Mouse (Mus musculus) kidney, adult 18-20 months (tissue): ENCODE measurements around the gene Cobll1.

ENCODE experiments used
- DNase-seq: peaks from one replicate; pipeline ENCODE4 v3.0.0; 2021

Gene Cobll1

DNA sequence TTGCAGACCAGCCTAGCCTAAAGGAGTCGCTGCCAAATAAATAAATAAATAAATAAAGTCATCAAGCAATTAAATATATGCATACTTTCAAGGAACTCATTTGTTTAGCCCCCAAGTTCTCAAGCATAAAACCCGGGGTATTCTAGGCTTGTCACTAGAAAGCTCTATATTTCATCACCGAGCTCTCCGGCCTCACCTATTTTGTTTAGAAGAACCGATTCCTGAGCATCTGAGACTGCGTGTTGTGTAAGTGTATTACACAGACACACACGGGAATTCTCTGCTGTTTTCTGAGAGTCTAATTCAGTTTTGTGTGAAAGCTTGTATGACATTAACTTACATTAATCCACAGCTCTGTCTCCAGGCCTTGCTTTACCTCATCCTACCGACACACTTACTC, 2.6 kb downstream of the Cobll1 start:
- no peak for DNase-seq

DNA sequence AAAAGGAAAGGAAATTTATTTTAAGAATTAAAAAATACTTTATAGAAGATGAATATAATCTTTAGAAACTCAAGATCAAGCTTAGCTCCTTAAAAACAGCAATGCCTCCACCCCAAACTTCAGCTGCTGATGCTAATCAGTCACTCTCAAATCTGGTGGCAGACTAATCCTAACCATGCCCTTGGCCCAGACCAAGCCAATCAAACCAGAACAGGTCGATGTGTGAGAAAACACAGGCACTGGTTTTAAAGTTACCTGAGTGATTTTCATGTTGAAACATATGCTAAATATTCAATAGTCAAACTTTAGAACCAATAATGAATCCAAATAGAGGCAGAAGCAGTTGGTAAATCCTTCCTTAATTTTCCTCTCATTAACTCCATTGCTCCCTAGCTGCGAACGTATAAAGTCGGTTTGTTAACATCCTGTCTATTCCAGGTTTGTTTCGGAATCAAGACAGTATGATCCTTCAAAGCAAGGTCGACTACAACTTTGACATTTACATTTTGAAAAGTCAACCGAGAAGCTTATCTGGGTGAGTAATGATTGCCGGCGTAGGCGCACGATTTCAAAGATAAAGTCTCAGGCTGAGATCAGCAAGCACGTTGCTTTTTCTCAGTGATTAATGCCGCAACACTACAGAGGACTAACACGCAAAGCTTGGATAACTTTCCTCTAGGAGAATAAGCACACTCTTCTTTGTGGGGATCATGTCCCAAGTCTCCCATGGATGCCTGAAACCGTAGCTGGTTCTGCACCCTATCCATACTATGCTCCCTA, 6.3 kb downstream of the Cobll1 start:
- peak; percentile 36 for DNase-seq

DNA sequence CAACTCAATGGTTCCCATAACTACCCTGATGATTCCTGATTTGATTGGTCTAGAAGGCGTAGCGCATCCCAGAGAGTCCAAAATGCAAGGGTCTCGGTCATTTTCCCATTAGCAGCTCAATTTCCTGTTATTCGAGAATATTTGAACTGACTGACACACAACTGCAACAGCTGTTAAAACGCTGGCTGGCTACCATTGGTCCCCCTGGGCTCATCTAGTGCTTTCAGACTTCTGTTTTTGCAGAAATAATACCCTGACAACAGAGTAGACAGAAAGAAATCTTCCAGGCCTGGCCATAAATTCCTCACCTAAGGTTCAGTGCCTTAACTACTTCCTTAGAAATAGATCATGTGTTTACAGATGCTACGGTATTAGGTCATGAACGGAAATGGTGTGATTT, 10.8 kb downstream of the Cobll1 start:
- no peak for DNase-seq

DNA sequence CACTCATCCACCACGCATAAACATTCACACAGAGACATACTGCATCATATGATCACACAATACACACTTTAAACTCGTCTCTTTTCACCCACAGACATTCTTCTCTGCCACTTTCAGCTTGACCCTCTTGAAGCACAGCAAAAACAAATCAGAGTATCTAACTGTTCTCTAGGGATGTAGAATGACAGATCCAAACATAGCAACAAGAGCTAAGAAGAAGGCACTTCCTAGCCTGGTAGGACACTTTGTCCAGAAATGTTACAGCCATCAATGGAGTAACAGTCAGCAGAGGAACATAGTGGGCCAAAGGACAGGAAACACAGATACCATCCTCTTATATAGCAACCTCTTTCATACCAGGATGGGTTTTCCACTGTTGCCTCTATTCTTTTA, 11.3 kb downstream of the Cobll1 start:
- DNase-seq = no peak

DNA sequence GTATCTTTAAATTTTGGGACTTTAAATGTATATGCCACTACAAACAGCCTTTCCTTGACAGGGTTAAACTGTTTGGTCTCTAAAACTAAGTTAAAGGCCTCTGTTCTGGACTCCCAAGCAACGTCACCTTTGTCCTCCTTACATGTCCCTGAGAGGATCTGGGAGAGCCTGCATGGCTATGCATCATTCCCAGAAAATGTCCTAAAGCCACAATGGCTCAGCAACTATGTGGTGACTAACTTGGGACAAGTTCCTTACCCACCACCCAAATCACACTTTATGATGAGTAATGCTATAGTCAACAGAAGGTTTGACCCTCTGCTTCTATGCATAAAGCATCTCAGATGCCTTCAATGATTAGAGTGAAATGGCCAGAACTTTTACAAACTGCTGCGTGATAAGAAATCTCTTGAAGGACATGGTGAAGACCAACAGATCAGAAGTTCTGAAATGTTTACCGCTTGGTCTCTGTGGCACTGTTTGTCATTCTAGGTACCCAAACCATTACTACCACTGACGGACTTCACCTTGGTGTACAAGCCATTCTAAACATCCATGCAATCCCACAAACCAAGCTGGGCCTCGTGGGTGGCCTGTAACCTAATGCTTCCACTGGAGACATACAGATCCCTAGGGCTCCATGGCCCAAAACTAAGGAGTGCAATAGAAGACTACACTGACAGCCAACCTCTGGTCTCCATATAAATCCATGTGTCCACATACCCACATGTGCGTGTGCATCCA, 11.9 kb downstream of the Cobll1 start:
- no peak for DNase-seq

DNA sequence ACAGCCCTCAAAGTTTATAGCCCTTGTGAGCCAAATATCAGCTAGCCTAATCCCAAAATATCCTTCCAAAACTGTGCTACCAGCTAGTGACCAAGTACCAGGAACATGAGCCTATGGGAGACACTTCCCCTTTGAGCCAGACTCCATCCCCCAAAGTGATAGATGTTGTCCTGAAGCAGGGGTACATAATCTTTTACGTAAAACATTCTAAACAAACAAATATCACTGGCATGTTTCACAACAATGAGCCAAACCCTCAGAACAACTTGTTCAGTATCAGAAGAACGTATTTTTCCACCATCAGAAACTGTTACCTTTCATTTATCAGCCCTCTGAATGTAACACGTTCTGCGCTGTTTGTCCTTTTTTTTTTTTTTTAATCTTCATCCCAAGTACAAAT, 12.7 kb downstream of the Cobll1 start:
- DNase-seq = no peak

DNA sequence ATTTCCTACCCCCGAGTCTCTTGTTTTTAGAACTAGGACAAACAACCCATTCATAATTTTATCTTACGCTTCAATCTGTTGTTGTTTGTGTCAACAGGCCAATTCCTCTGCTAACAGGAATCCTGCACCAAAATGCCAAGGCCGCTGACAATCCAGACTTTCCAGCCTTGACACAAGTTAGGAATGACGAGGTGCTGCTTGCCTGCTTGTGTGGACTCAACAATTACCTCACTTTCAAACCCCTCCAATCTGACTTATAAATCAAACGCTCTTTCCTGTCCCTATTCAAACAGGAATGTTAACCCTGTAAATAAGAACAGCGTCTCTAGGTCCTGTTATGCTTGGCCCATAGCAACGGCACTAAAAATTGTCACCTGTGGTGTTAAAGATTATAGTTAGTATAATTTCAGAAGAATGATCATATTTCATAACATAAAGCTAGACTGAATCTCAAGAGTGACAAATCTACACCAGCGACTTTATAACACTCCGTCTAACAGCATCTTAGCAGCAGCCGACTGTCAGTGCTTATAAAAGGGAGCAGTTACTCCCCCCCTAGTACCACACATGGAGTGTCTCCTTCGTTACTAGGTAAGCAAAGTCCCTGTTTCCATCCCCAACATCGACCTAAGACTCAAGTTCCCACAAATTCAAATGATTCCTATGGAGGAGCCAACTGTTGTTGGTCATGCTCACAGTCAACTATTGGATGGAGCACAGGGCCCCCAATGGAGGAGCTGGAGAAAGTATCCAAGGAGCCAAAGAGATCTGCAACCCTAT, 15.1 kb downstream of the Cobll1 start:
- no peak for DNase-seq

DNA sequence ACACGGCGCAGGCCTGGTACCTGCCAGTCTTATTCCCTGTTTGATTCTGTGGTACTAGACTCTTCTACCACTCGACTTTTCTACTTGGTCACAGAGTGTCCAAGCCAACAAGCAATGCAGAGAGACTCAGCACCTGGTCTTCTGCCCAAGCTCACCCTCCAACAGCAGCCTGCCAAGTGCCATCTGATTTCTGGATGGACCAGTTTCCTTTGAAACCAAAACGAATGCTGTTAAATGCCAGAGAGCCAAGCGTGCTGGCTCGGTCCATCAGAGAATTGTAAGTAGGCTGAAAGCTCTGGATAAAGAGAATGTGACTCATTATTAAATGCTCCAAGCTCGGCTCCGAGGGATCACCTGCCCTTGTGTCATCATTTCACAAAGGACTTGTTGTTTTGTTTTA, 16.2 kb downstream of the Cobll1 start:
- no peak for DNase-seq

DNA sequence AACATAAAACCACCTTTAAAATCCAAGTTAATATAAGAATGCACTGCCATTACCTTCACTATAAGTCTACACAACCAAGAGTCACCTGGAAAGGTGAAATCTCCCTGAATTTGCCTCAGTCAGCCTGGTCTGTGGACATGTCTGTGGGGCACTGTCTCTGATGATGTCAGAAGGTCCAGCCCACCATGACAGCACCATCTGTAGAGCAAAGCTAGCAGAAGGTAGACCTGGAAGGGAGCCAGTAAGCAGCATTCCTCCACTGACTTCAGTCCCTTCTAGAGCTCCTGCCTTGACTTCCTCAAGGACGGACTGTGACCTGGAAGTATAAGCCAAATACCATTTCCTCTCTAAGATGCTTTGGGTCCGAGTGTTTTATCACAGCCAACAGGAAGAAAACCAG, 17.6 kb downstream of the Cobll1 start:
- no peak for DNase-seq

DNA sequence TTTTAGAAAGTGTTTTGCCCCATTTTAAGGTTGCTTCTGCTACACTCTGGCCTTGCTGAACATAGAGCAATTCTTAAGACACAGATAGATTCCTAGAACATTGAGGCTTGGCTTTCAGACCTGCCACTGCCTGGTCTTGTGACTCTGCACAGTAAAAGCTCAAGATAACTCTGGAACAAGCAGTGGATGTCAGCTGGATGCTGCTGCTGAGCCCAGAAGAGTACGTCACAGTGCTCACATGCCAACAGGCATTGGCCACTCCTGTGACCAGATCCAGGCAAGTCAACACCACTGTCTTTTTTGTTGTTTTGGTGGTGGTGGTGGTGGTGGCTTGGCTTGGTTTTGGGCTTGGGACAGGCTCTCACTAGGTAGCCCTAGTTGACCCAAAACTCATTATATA, 18.6 kb downstream of the Cobll1 start:
- DNase-seq = peak; percentile 45

DNA sequence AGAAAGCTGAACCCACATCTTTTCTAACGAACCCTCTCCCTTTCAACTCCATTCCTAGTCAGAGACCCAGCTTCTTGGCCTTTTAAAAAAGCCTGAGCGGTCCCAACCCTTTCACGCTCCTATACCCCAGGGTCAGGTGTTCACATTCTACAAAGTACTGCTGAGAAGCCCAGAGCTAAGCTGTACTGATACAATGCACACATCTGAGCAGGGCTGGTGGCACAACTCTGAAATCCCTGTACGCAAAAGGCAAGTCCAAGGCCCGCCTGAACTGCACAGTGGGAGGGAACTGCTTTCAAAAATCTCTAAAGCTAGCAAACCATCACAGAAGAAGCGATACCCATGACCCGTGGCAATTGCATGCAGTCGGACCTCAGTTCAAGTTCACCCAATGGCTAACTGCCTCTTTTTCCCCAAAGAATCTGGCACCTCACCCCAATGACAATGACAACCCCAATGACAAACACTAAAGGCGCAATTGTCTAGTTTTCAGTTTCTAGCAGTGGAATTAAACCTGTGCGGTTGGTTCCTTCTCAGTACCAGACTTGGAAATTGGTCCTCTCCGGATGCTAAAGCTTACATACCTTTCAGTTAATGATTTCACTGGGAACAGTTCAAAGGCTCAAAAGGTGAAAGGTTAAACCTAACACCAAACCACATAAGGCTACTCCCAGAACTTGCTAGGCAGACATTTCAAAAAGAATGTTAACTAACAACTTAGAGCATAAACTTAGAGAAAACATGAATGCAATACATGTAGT, 19.6 kb downstream of the Cobll1 start:
- DNase-seq = peak; percentile 52

DNA sequence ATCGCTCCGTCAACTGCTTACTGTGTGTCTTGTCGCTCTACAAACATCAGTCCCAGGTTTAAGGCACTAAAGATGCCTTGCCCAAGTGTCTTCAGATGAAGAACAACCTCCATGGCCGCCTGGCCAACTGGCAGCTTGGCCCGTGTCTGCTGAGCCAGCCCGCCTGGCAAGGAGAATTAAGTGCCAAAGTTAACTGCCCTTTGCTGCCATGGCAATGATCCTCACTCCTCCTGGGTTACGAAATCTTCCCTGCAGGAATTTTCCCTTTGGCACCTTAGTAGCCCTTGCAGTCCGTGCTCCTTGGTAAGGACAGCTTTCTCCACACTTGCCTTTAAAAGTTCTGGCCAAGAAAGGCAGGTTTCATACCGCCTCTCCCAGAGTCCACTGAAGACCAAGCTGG, 20.9 kb downstream of the Cobll1 start:
- DNase-seq = peak; percentile 82

DNA sequence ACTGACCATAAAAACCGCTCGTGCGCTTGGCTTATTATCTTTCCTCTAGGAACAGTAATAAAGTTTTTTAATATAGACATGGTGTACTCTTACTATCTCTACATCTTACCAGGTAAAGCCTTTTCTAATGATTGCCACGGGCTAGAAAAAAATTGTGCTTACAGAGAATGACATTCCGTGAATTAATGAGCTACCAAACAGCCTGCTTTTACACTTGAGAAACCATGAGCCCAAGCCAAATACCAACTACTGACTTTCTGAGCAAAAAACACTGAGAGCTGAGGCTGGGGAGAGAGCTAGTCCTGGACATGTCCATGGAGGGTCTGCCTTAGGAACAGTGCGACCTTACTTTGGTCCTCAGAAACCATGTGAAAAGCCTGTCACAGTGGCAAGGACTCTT, 21.5 kb downstream of the Cobll1 start:
- DNase-seq = peak; percentile 49

DNA sequence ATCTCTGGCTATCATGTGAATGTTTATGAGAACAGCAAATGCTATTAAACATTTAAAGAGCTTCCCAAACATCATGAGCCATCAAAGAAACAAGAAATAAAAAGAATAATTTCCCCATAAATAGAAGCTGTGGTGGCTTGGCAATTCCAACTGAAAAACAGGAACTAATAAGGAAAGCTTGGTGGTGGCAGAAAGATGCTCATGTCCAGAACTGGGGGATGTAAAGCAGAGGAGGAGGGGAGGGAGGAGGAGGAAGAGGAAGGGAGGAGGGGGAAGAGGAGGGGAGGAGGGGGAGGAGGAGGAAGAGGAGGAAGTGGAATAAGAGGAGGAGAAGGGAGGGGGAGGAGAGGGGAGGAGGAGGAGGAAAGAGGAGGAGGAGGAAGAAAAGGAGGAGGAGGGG, 23.0 kb downstream of the Cobll1 start:
- DNase-seq = no peak

DNA sequence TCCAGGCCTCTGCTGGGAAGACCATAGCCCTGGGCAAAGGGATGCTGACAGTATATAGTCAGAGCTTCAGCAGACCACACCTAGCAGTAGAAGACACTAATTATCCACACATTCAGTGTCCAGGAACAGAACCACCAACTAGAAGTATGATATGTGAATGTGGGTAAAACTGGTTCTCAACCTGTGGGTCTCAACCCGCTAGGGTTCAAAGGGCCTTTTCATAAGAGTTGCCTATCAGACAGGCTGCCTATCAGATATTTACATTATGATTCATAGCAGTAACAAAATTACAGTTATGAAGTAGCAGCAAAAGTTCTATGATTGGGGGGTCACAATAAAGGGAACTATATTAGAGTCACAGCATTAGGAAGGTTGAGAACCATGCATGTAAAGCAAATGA, 24.6 kb downstream of the Cobll1 start:
- no peak for DNase-seq

DNA sequence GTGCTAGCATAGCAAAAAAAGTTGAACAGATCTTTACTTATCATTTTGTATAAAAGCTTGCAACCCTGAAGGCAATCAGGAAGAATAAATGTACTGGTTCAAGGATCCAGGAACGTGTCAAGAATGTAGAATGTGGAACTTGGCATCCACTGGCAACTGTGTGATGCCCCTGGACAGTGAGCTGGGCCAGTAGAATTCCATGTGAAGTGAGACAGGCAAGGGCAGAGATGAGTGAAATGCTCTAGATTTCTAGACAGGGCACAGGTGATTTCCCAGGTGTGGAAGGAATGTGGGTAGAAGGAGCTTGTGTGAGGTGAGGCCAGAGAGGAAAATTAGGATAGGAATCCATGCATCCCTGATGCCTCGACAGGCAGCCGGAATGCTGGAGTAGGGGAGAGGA, 25.5 kb downstream of the Cobll1 start:
- no peak for DNase-seq

DNA sequence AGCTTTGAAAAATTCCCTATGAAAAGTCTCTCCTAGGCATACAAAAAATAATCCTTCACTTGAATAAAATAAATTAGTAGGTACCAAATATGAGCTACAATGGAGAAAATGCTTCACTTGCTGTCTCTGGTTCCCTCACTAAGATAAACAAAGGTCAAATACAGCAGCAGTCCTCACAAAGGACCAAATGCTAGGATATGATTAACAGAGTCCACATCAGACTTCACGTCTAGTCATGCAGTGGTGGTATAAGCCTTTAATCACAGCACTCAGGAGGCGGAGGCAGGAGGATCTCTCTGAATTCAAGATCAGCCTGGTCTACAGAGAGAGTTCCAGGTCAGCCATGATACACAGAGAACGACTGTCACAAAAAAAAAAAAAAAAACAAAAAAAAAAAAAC, 27.6 kb downstream of the Cobll1 start:
- DNase-seq = no peak

DNA sequence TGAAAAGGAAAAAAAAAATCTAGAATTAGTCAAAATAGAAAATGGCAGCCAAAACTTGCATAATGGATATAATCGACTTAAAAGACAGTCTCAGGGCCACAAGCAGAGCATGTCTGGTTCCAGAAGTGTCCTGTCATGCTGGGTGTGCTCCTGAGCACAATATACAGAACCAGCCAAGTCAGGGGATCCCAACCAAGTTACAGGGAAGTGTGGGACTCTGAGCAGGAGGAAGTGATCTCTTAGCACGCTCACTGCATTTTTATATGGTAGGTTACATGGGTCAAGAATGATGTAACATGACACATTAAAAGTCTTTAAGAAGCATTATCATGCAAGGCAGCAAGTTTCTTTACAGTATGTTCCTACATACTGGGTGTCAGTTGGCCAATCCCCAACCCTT, 31.5 kb downstream of the Cobll1 start:
- DNase-seq = no peak

DNA sequence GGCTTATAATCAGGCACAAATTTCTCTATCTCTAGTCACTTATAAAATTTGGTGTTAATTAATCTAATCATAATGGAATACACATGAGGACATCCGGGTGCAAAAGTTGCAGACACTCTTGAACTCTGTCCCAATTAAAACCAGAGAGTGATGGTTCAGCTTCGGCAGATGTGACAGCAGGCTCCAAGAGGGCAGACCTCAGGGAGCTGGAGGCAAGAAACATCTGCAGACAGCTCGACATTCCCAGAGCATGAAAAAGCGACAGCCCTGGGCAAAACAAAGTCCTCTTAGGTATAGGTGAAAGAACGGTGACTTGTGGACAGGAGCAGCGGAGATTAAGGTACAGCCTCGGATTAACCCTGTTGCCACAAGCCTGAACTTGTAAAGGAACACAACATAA, 35.5 kb downstream of the Cobll1 start:
- peak; percentile 29 for DNase-seq

DNA sequence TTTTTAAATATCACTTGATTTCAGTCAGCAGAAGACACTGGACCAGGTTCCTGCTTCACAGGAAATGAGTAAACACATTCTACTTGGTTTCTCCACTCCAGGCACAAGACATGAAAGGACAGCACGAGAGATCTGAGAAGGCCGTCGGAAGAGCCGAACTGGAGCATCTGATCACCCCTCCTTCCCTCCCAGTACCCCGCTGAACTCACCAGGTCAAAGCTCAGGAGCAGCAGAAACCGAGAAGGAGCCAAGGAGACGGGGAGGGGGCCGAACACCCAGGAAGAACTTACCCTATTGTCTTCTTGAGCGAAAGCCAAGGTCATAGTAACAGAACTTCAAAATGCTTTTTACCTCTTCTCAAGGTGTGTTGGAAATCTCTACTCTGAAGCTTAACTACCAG, 39.5 kb downstream of the Cobll1 start:
- DNase-seq = peak; percentile 26

DNA sequence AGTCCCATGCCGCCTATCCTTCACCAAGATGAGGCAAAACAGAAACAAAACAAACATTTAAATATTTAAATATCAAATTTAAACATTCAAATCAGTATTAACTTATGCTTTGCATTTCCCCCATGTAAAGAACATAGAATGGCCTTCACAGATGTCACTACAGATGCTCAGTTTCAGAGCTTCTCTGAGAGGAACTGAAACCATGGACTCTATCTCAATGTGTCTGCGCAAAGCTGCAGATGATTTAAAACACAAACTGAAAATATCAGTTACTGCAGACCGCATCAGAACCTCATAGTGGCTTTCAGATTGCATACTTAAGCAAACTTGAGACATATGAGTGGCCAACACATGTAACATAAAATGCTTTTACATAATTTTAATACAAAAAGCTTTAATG, 40.6 kb downstream of the Cobll1 start:
- no peak for DNase-seq

DNA sequence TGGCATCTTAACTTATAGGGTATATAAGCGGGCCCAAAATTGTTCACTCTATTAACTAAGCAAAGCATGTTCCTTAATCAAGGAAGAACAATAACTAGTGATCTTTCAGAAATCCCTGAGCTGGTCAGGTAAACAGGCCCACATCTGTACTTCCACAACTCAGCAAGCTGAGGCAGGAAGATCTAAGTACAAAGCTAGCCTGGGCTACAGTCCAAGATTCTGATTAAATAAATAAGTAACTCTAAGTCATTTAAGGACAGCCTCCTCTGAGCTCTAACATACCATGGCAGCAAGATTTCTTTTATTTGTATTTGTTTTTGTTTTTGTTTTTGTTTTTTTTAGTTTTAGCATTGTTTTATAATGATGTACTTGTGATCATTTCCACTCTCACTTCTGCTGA, 42.2 kb downstream of the Cobll1 start:
- DNase-seq = no peak
